In the genomic region with DNA sequence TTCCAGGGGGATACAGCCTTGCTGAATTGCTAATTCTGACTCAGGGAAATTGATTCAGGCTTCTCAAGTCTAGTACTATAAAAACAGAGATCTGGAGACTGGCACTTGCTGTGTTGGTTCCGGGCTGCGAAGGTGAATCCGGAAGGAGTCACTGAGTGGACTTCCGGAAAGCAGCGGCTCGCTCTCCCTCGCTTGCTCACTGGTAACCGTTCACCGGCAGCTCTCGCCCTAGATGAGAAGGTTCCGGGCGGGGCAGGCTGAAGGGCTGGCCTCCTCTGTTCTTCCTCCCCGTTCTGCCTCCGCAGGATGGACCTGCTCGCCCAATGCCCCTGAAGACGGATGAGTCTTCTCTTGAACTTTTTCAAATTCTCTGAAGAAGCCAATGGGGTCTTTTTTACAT, we compare ENCODE assay signal across 24 mouse cellular contexts. TPM values are rescaled to one million over a fixed set of nuclear protein-coding genes. Genes with fewer than 3 reads are reported as not detected.
"Had no signal": no experiment of that assay in that cellular context is flagged by ENCODE, and none has a peak within 500 bp of the region (broad histone marks: within the 10 kb centered on the region; RNA-seq: fewer than 3 reads in every experiment).

No protein-coding gene starts in this region.

- H3K27me3 ChIP-seq: intestine, embryonic 15.5 days; kidney, embryonic 15.5 days; limb, embryonic 13.5 days had no signal

- ATAC-seq: intestine, embryonic 15.5 days; liver, postnatal 0 days; lung, postnatal 0 days had no signal

- H3K4me1 ChIP-seq: intestine, embryonic 15.5 days; kidney, embryonic 15.5 days; limb, embryonic 10.5 days; limb, embryonic 13.5 days had no signal

- H3K36me3 ChIP-seq: intestine, embryonic 15.5 days; kidney, embryonic 15.5 days; limb, embryonic 10.5 days; limb, embryonic 13.5 days had no signal

- H3K27ac ChIP-seq: intestine, embryonic 15.5 days; kidney, embryonic 15.5 days; limb, embryonic 10.5 days; limb, embryonic 13.5 days; liver, embryonic 14.5 days; stomach, postnatal 0 days had no signal

- H3K4me3 ChIP-seq: intestine, embryonic 15.5 days; kidney, embryonic 15.5 days; limb, embryonic 10.5 days; limb, embryonic 13.5 days had no signal

- H3K9ac ChIP-seq: intestine, embryonic 15.5 days; kidney, embryonic 15.5 days; limb, embryonic 13.5 days; liver, embryonic 14.5 days; liver, postnatal 0 days; lung, embryonic 14.5 days had no signal

- DNase-seq: kidney, adult 11 months; kidney, adult 8-10 months; kidney, postnatal 14 days; kidney, postnatal 4 days; liver; liver, postnatal 0 days; lung, embryonic 14.5 days; lung, postnatal 4 days; midbrain, embryonic 14.5 days; right cerebral cortex, adult 18-20 months; right cerebral cortex, postnatal 14 days; right cerebral cortex, postnatal 4 days had no signal

- H3K4me2 ChIP-seq: intestine, embryonic 15.5 days; kidney, embryonic 15.5 days; limb, embryonic 13.5 days; lung, embryonic 14.5 days; midbrain, embryonic 11.5 days had no signal

- H3K9me3 ChIP-seq: intestine, embryonic 15.5 days; kidney, embryonic 15.5 days; limb, embryonic 10.5 days; limb, embryonic 13.5 days had no signal

RNA-seq across cellular contexts. Expression of a gene that starts 16.9 kb away (rescaled TPM):
- polyA plus RNA-seq: intestine, embryonic 15.5 days; kidney, embryonic 15.5 days; limb, embryonic 10.5 days; limb, embryonic 13.5 days; liver, embryonic 14.5 days; liver, postnatal 0 days; lung, embryonic 14.5 days; lung, postnatal 0 days; midbrain, embryonic 11.5 days; midbrain, embryonic 14.5 days; midbrain, postnatal 0 days; neural tube, embryonic 11.5 days; neural tube, embryonic 14.5 days; stomach, embryonic 14.5 days; stomach, postnatal 0 days had no signal
